Mouse (Mus musculus) stomach, postnatal 0 days (tissue): ENCODE measurements around the gene Kazn.

Source experiments
- CTCF ChIP-seq: IDR thresholded peaks from 2 replicates; pipeline ENCODE4 v1.5.1; 2016; ENCODE audit warnings: antibody characterized with exemption, low read depth, mild to moderate bottlenecking, moderate library complexity
- EP300 ChIP-seq: optimal IDR thresholded peaks from 2 replicates; pipeline ENCODE3; 2016; ENCODE audit warnings: antibody characterized with exemption

- TF ChIP-seq CTCF (no peak), EP300 (no peak)
Observed at GRCm38 (mm10) chr4:142064582-142065228, 174.5 kb downstream of the Kazn start.
